Mouse (Mus musculus) embryo, embryonic 11.5 days (tissue): ENCODE data around the gene Rora.

Experiments
- DNase-seq: peaks from one replicate; pipeline ENCODE4 v3.0.0-alpha.2; 2012; ENCODE audit warnings: low read depth, low spot score

Gene Rora

GRCm38 (mm10) chr9:69290018-69290880, 636.7 kb downstream of the Rora start:
- DNase-seq = no peak

- DNase-seq = no peak
These were observed 637.4 kb downstream of the Rora start for GRCm38 (mm10) chr9:69290881-69291450.

- no peak for DNase-seq
These were observed 637.9 kb downstream of the Rora start for GRCm38 (mm10) chr9:69291451-69291850.

- no peak for DNase-seq
These were observed 638.8 kb downstream of the Rora start for GRCm38 (mm10) chr9:69292353-69292752.

GRCm38 (mm10) chr9:69292776-69293687, 639.4 kb downstream of the Rora start:
- no peak for DNase-seq

- no peak for DNase-seq
These were observed 640.1 kb downstream of the Rora start for GRCm38 (mm10) chr9:69293688-69294074.

GRCm38 (mm10) chr9:69294426-69294825, 640.8 kb downstream of the Rora start:
- no peak for DNase-seq

- no peak for DNase-seq
These were observed 641.3 kb downstream of the Rora start for GRCm38 (mm10) chr9:69294856-69295255.

GRCm38 (mm10) chr9:69295826-69296225, 642.2 kb downstream of the Rora start:
- DNase-seq = no peak

- DNase-seq = no peak
These were observed 642.8 kb downstream of the Rora start for GRCm38 (mm10) chr9:69296418-69296817.

- DNase-seq = no peak
These were observed 644.3 kb downstream of the Rora start for GRCm38 (mm10) chr9:69297766-69298375.

GRCm38 (mm10) chr9:69298566-69299335, 645.2 kb downstream of the Rora start:
- no peak for DNase-seq

GRCm38 (mm10) chr9:69299484-69299883, 645.9 kb downstream of the Rora start:
- DNase-seq = no peak

GRCm38 (mm10) chr9:69300296-69300695, 646.7 kb downstream of the Rora start:
- no peak for DNase-seq

- DNase-seq = no peak
These were observed 647.9 kb downstream of the Rora start for GRCm38 (mm10) chr9:69301445-69301844.

- DNase-seq = no peak
These were observed 648.4 kb downstream of the Rora start for GRCm38 (mm10) chr9:69301955-69302354.

- no peak for DNase-seq
These were observed 649.3 kb downstream of the Rora start for GRCm38 (mm10) chr9:69302846-69303245.

GRCm38 (mm10) chr9:69303346-69303944, 649.9 kb downstream of the Rora start:
- DNase-seq = no peak

GRCm38 (mm10) chr9:69303962-69304361, 650.4 kb downstream of the Rora start:
- DNase-seq = no peak

GRCm38 (mm10) chr9:69304492-69304891, 650.9 kb downstream of the Rora start:
- DNase-seq = no peak

GRCm38 (mm10) chr9:69304991-69305390, 651.4 kb downstream of the Rora start:
- no peak for DNase-seq
